Mouse (Mus musculus) spleen, adult 2 months (tissue): Measurements from ENCODE around the gene Stn1. TPM values are rescaled to one million over a fixed set of nuclear protein-coding genes. Genes with fewer than 3 reads are reported as not detected.

Experiments used
- DNase-seq, 2 experiments: peaks; one replicate each; pipeline versions ENCODE4 v3.0.0 to v3.0.0-alpha.2; 2012 to 2021; ENCODE audit warnings: low spot score in 2 of 2, low read depth in 1 of 2
- H3K27ac ChIP-seq: fragments of 200-500 bp; 2 replicates; pipeline ENCODE4 v1.5.1; 2012; ENCODE audit warnings: low read length, inconsistent platforms; ENCODE audit not compliant: insufficient read depth
- H3K27me3 ChIP-seq: fragments of 200-500 bp; 2 replicates; pipeline ENCODE4 v1.6.1; 2012; ENCODE audit warnings: mild to moderate bottlenecking, moderate library complexity, low read length, inconsistent platforms; ENCODE audit not compliant: control insufficient read depth, insufficient read depth
- H3K36me3 ChIP-seq: fragments of 200-500 bp; 2 replicates; pipeline ENCODE4 v1.6.1; 2012; ENCODE audit warnings: mild to moderate bottlenecking, low read length, inconsistent platforms; ENCODE audit not compliant: control insufficient read depth, insufficient read depth
- H3K4me1 ChIP-seq: fragments of 200-500 bp; 2 replicates; pipeline ENCODE4 v1.6.1; 2011; ENCODE audit warnings: inconsistent platforms; ENCODE audit not compliant: control insufficient read depth, insufficient read depth, insufficient read length
- H3K4me3 ChIP-seq: fragments of 200-500 bp; 2 replicates; pipeline ENCODE4 v1.5.1; 2011; ENCODE audit warnings: mild to moderate bottlenecking, inconsistent platforms; ENCODE audit not compliant: insufficient read depth, insufficient read length; ENCODE audit errors: extremely low read depth
- CTCF ChIP-seq: fragments of 200-500 bp; IDR thresholded peaks from 2 replicates; pipeline ENCODE4 v1.5.1; 2011; ENCODE audit warnings: mild to moderate bottlenecking, inconsistent platforms; ENCODE audit not compliant: insufficient read depth, insufficient read length, insufficient replicate concordance; ENCODE audit errors: extremely low read depth
- POLR2A ChIP-seq: fragments of 200-500 bp; IDR thresholded peaks from 2 replicates; pipeline ENCODE4 v1.6.1; 2011; ENCODE audit warnings: low read depth, low read length, inconsistent platforms
- WGBS: fragments of 180-500 bp; shearing (Covaris S2); methylation state at CpG from one replicate; pipeline ENCODE4 v1.1.7; 2018; 5-methylcytosine and 5-hydroxymethylcytosine counted together
- polyA plus RNA-seq: library from polyadenylated mRNA; depleted of rRNA; stranded (reverse); fragments of >200 nt; gene quantifications from 2 replicates; pipeline ENCODE4 v1.2.3, GENCODE M21; 2012

Gene Stn1
- polyA plus RNA-seq, 1 experiment = 12.1 TPM

DNA sequence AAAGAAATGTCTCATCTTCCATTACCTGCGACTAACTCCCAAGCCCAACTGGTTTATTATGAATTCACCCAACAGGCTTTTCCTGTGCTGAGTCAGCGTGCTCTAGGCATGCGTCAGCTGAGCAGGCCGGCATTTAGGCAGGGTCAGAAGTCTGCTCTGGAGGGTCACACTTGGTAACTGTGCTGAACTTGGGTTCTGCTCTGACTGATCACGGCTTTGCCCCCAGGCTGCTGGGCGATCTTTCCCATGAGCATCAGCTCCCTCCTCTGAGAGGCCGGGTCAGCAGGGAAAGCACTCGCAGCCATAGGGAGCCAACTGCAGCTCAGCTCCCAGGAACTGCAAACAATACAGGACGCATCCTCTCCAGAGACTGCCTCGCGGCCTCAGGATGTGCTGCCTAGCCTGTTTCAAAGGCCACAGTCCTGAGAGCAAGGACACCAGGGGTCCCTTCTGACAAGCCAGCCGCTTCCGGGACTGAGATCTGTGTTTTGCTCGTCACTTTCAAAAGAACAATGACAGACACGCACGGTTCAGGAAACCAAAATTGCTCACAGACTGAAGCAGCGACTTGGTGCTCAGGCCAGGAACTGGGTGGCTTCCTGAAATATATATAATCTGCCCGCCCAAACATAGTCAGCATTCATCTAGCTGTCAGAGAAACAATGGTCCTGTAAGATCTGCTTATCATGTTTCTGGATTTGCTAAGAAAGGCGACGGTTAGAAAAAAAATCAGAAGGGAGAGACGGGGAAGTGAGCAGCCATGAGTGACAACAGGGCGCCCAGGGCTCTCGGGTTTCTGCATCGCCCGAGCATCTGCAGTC, 26.6 kb downstream of the Stn1 start:
- no peaks in the 10 kb centered on the region for H3K27me3 ChIP-seq
- DNase-seq = peak in 1 of 2 experiments; percentile 31
- H3K27ac ChIP-seq = peak overlapping the region; percentile 88
- no peak for TF ChIP-seq CTCF
- no peak for TF ChIP-seq POLR2A
- 10% methylated on average over 25 of the region's 25 CpGs for WGBS
- peaks cover 26% of the 10 kb centered on the region for H3K4me1 ChIP-seq
- H3K36me3 ChIP-seq = peaks cover under 1% of the 10 kb centered on the region; the same call in 1 of the 2 replicates
- peak overlapping the region; percentile 41 for H3K4me3 ChIP-seq

- Histone ChIP-seq H3K27me3 (no peaks in the 10 kb centered on the region), H3K4me1 (peaks cover 26% of the 10 kb centered on the region), H3K36me3 (no peaks in the 10 kb centered on the region), H3K4me3 (no peak overlapping the region), H3K27ac (peak overlapping the region; percentile 88)
- TF ChIP-seq CTCF (no peak), POLR2A (no peak)
- DNase-seq = no peak
- 69% methylated on average over 7 of the region's 7 CpGs for WGBS
Measured at GRCm38 (mm10) chr19:47510135-47510472, 27.2 kb downstream of the Stn1 start.

- H3K36me3 ChIP-seq = no peaks in the 10 kb centered on the region
- no peak for DNase-seq
- peaks cover 26% of the 10 kb centered on the region for H3K4me1 ChIP-seq
- 17% methylated on average over 5 of the region's 5 CpGs for WGBS
- H3K27me3 ChIP-seq = no peaks in the 10 kb centered on the region
- TF ChIP-seq CTCF (no peak), POLR2A (no peak)
- H3K4me3 ChIP-seq = no peak overlapping the region
- H3K27ac ChIP-seq = peak overlapping the region; percentile 44
Measured at GRCm38 (mm10) chr19:47508771-47509281, 28.5 kb downstream of the Stn1 start.

GRCm38 (mm10) chr19:47508191-47508590, 29.1 kb downstream of the Stn1 start:
- Histone ChIP-seq H3K27me3 (no peaks in the 10 kb centered on the region), H3K36me3 (no peaks in the 10 kb centered on the region), H3K4me1 (peaks cover 26% of the 10 kb centered on the region), H3K4me3 (no peak overlapping the region; the same call in 1 of the 2 replicates), H3K27ac (peak overlapping the region; percentile 44)
- TF ChIP-seq POLR2A = no peak
- no peak for TF ChIP-seq CTCF
- 12% methylated on average over 3 of the region's 3 CpGs for WGBS
- no peak for DNase-seq

DNA sequence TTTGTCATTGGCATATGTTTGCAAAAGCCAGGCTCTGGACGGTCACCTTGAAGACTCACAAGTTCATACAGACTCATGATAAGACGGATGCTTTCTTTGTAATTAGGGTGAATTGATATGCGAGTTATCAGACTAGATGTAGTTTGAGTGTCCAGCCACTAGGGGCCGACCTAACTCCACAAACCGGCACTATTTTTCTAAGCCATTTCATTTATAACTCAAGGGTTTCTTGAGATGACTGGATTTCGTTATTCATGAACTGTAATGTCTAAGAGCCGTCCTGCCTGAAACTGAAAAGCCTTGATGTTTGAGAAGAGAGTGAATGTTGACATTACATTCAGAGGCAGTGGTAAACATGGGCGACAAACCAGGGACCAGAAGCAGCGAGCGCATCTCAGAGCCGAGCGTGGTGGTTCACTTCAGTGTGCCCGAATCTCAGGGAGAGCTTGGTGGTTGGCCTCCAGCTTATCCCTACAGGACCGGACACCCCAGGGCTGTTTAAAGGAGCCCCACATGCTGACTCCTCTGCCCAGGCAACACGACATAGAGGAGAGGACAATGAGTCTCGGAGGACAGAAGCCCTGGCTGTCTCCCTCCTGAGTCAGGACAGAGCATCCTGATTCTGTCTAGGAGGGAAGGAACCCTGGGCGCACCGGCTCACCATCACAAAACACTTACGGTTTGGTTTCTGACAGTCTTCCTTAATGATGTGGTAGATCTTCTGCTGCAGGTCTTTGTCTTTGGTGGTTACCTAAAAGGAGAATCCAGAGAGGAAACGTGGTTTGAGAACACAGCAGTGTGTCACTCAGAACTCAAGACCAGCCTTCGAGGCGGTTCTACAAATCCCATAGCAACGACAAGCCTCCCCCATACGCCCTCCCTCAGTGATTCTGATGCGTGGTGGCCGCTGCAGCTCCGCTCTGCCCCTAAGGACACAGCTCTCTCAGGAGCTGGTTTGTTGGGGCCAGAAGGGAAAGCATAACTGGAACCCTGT, 29.9 kb downstream of the Stn1 start:
- Histone ChIP-seq H3K4me1 (peaks cover 26% of the 10 kb centered on the region), H3K36me3 (no peaks in the 10 kb centered on the region), H3K4me3 (peak overlapping the region; percentile 26), H3K27me3 (no peaks in the 10 kb centered on the region), H3K27ac (peak overlapping the region; percentile 43)
- DNase-seq = peak in 1 of 2 experiments; percentile 67
- TF ChIP-seq CTCF = peak; percentile 38; the same call in 1 of the 2 replicates
- no peak for TF ChIP-seq POLR2A
- WGBS = 16% methylated on average over 27 of the region's 27 CpGs

DNA sequence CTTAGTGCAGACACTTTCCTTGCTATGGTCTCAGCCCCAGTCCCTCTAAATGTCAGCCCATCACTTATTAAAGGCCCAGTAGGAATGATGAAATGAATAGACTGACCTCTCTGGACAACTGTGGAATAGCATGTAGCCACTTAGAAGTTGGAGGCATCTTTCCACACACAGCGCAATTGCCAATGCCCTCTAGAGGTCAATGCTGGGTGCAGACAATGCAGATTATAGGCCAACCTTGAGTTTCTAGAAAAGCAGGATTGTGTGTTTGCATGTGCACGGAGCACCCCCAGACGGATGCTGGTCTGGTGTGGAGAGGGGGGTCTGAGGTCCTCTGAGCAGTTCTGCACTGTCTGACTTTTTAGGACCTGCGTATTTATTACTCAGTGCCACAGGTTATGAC, 33.7 kb downstream of the Stn1 start:
- H3K4me1 ChIP-seq = peaks cover 12% of the 10 kb centered on the region; the same call in 1 of the 2 replicates
- H3K4me3 ChIP-seq = no peak overlapping the region
- no peaks in the 10 kb centered on the region for H3K27me3 ChIP-seq
- TF ChIP-seq CTCF = peak; percentile 27; the same call in 1 of the 2 replicates
- TF ChIP-seq POLR2A = no peak
- no peak for DNase-seq
- no peak overlapping the region for H3K27ac ChIP-seq
- 75% methylated on average over 4 of the region's 4 CpGs for WGBS
- H3K36me3 ChIP-seq = no peaks in the 10 kb centered on the region
